Mouse (Mus musculus) neural tube, embryonic 14.5 days (tissue): ENCODE results near the gene Tbc1d9. TPM values are rescaled to one million over a fixed set of nuclear protein-coding genes. Genes with fewer than 3 reads are reported as not detected.

ENCODE experiments used
- ATAC-seq: fragments of 200-750 bp; cut with Nextera tagmentation; 2 replicates; pipeline ENCODE4 v1.8.0; 2017; ENCODE audit warnings: low read depth, mild to moderate bottlenecking, moderate TSS enrichment, moderate library complexity
- H3K27ac ChIP-seq: fragments of 300-500 bp; sonication (generic); 2 replicates; pipeline ENCODE4 v1.5.1; 2014; ENCODE audit warnings: low read depth, mild to moderate bottlenecking, control low read depth, low read length, moderate library complexity, mixed read lengths
- H3K27me3 ChIP-seq: fragments of 300-500 bp; sonication (generic); 2 replicates; pipeline ENCODE4 v1.6.1; 2014; ENCODE audit warnings: low read length; ENCODE audit not compliant: control insufficient read depth, insufficient read depth
- H3K36me3 ChIP-seq: fragments of 300-500 bp; sonication (generic); 2 replicates; pipeline ENCODE4 v1.6.1; 2014; ENCODE audit warnings: low read length, mixed read lengths; ENCODE audit not compliant: control insufficient read depth, insufficient read depth
- H3K4me1 ChIP-seq: fragments of 300-500 bp; sonication (generic); 2 replicates; pipeline ENCODE4 v1.6.1; 2014; ENCODE audit warnings: low read length; ENCODE audit not compliant: control insufficient read depth, insufficient read depth
- H3K4me2 ChIP-seq: fragments of 300-500 bp; sonication (generic); 2 replicates; pipeline ENCODE4 v1.6.1; 2014; ENCODE audit warnings: mild to moderate bottlenecking, low read depth, low read length, control low read depth
- H3K4me3 ChIP-seq: fragments of 300-500 bp; sonication (generic); 2 replicates; pipeline ENCODE4 v1.5.1; 2014; ENCODE audit warnings: low read depth, low read length, control low read depth, mixed read lengths
- H3K9ac ChIP-seq: fragments of 300-500 bp; sonication (generic); replicated peaks from 2 replicates; pipeline ENCODE4 v1.6.1; 2014; ENCODE audit warnings: low read depth, mild to moderate bottlenecking, control low read depth, low read length, mixed read lengths
- H3K9me3 ChIP-seq: fragments of 300-500 bp; sonication (generic); 2 replicates; pipeline ENCODE4 v1.6.1; 2016; ENCODE audit warnings: low read length; ENCODE audit not compliant: control insufficient read depth
- WGBS: fragments of 180-500 bp; shearing (Covaris S2); extraction: QIAGEN DNeasy Blood & Tissue Kit; methylation state at CpG from one replicate; pipeline ENCODE4 v1.1.7; 2014; 5-methylcytosine and 5-hydroxymethylcytosine counted together
- polyA plus RNA-seq: library from polyadenylated mRNA; unstranded; fragments of >200 nt; fragmentation: Nextera tagmentation; extraction: Ambion mirVana; gene quantifications from 2 replicates; pipeline ENCODE4 v1.2.1, GENCODE M21; 2014

Tbc1d9 gene
- polyA plus RNA-seq, 1 experiment from 2014 or later, result 19.7 TPM

GRCm38 (mm10) chr8:83315691-83316090 lies 150.5 kb downstream of the Tbc1d9 start:
- Histone ChIP-seq H3K27ac (no peak overlapping the region), H3K36me3 (peaks cover 35% of the 10 kb centered on the region), H3K4me1 (no peaks in the 10 kb centered on the region), H3K4me3 (no peak overlapping the region), H3K4me2 (no peak overlapping the region), H3K9ac (no peak overlapping the region), H3K9me3 (no peaks in the 10 kb centered on the region), H3K27me3 (no peaks in the 10 kb centered on the region)
- WGBS, result 71% methylated on average over 2 of the region's 2 CpGs
- no peak for ATAC-seq

GRCm38 (mm10) chr8:83320543-83320942 lies 155.4 kb downstream of the Tbc1d9 start:
- no peak overlapping the region for H3K4me3 ChIP-seq
- H3K36me3 ChIP-seq, result peaks cover 40% of the 10 kb centered on the region
- no peak overlapping the region for H3K9ac ChIP-seq
- ATAC-seq, result no peak
- 78% methylated on average over 3 of the region's 3 CpGs for WGBS
- H3K27me3 ChIP-seq, result no peaks in the 10 kb centered on the region
- H3K27ac ChIP-seq, result no peak overlapping the region
- no peaks in the 10 kb centered on the region for H3K9me3 ChIP-seq
- H3K4me2 ChIP-seq, result no peak overlapping the region
- no peaks in the 10 kb centered on the region for H3K4me1 ChIP-seq

DNA sequence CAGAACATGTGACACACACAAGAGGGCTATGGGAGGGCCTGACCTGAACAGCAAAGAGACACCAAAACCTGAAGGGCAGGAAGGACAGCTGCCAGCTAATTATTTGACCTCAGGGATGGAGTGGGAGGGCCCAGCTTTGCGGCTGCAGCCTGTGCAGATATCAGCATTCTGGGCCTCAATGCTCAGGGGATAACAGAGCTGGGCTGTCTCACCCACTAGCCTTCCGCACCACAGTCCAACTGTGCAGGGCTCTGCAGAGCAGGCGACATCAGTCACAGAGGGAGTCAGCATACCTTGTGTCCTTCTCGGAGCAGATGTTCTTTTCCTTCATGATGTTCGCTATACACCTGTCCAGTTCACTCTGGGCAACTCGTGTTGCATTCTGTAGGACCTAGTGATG lies 157.2 kb downstream of the Tbc1d9 start:
- Histone ChIP-seq H3K9ac (no peak overlapping the region), H3K4me2 (no peak overlapping the region), H3K36me3 (peaks cover 31% of the 10 kb centered on the region), H3K4me1 (no peaks in the 10 kb centered on the region), H3K27ac (no peak overlapping the region), H3K27me3 (no peaks in the 10 kb centered on the region), H3K9me3 (no peaks in the 10 kb centered on the region), H3K4me3 (no peak overlapping the region)
- no peak for ATAC-seq
- 92% methylated on average over 6 of the region's 6 CpGs for WGBS

Other genes starting within 250 kb of the Tbc1d9 start
- gene Gm10645, start 818 bp downstream of the Tbc1d9 start, polyA plus RNA-seq, result 9.8 and 14.2 TPM in 2 replicates
- gene Ucp1, start 125.0 kb downstream of the Tbc1d9 start, polyA plus RNA-seq, result 0.44 TPM in 1 of 2 replicates, not detected in the other
- gene Elmod2, start 167.1 kb downstream of the Tbc1d9 start, polyA plus RNA-seq, result 24.1 and 30.7 TPM in 2 replicates
- not detected in 2 replicates for gene Mgat4d, start 183.1 kb downstream of the Tbc1d9 start, polyA plus RNA-seq
- 15.6 and 17.9 TPM in 2 replicates for gene Clgn, start 224.5 kb downstream of the Tbc1d9 start, polyA plus RNA-seq